Mouse (Mus musculus) cerebellum, adult 2 months (tissue): ENCODE data around the gene Gm43720.

Source experiments
- CTCF ChIP-seq: fragments of 200-500 bp; IDR thresholded peaks from 2 replicates; pipeline ENCODE4 v1.5.1; 2011; ENCODE audit warnings: low read depth, mild to moderate bottlenecking, control low read depth, low read length, moderate library complexity, borderline replicate concordance; ENCODE audit not compliant: insufficient read depth
- POLR2A ChIP-seq: fragments of 200-500 bp; IDR thresholded peaks from 2 replicates; pipeline ENCODE4 v1.6.1; 2011; ENCODE audit warnings: low read length, control low read depth, borderline replicate concordance; ENCODE audit not compliant: insufficient read depth

DNA sequence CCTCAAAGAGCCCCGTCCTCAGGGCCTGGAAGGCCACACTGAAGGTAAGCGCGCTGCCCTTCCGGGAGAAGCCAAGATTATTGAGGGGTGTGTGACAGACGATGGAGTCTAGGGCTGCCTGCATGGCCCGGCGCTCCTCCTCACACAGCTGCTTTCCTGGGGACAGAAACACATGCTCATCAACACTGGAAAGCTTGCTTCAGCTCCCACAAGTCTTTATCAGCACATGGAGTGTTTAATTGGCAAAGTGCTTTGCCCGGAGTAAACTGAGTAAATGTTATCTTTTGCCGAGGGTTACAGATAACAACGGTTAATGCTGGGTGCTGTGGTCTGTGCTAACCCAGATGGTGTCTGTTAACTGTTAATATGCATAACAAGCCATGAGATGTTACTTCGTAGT, 18.9 kb downstream of the Gm43720 start:
- no peak for TF ChIP-seq CTCF
- TF ChIP-seq POLR2A = no peak
